ENCODE assay signal across 32 mouse cellular contexts in the genomic region with DNA sequence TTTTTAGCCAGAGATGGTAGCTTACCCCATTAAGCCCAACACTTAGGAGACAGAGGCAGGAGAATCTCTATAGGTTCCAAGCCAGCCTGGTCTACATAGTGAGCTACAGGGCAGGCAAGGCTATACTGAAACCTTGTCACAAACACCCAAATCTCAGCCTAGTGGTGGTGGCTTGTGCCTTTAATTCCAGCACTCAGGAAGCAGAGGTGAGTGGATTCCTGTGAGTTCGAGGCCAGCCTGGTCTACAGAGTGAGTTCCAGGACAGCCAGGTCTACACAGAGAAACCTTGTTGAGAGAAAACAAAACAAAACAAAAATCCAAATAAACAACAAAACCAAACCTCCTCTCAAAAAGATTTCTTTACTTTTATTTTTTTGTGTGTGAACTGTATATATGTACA. TPM values are rescaled to one million over a fixed set of nuclear protein-coding genes. Genes with fewer than 3 reads are reported as not detected.
"Had no signal": no experiment of that assay in that cellular context is flagged by ENCODE, and none has a peak within 500 bp of the region (broad histone marks: within the 10 kb centered on the region; RNA-seq: fewer than 3 reads in every experiment).

No protein-coding gene starts in this region.

- H3K36me3 ChIP-seq: limb, embryonic 10.5 days; limb, embryonic 12.5 days; limb, embryonic 13.5 days; limb, embryonic 15.5 days; liver, embryonic 12.5 days; liver, embryonic 13.5 days; liver, embryonic 15.5 days; lung, embryonic 15.5 days; midbrain, embryonic 12.5 days; midbrain, embryonic 15.5 days had no signal

- H3K9me3 ChIP-seq: limb, embryonic 10.5 days; limb, embryonic 12.5 days; limb, embryonic 13.5 days; limb, embryonic 15.5 days; liver, embryonic 12.5 days; liver, embryonic 13.5 days; liver, embryonic 15.5 days; lung, embryonic 15.5 days; midbrain, embryonic 12.5 days; midbrain, embryonic 13.5 days; midbrain, embryonic 15.5 days; neural tube, embryonic 12.5 days had no signal

- ATAC-seq: liver, embryonic 12.5 days; liver, postnatal 0 days; lung, postnatal 0 days; midbrain, embryonic 13.5 days; midbrain, embryonic 15.5 days; midbrain, embryonic 16.5 days had no signal

- H3K9ac ChIP-seq: limb, embryonic 12.5 days; limb, embryonic 13.5 days; limb, embryonic 15.5 days; liver, embryonic 12.5 days; liver, embryonic 13.5 days; liver, embryonic 14.5 days; liver, embryonic 15.5 days; liver, postnatal 0 days; lung, embryonic 14.5 days; lung, embryonic 15.5 days; midbrain, embryonic 12.5 days; midbrain, embryonic 13.5 days; midbrain, embryonic 15.5 days; neural tube, embryonic 12.5 days had no signal

- H3K27me3 ChIP-seq: midbrain, embryonic 12.5 days; midbrain, embryonic 13.5 days; midbrain, embryonic 15.5 days; neural tube, embryonic 12.5 days had no signal

- H3K4me2 ChIP-seq: limb, embryonic 12.5 days; limb, embryonic 13.5 days; limb, embryonic 15.5 days; liver, embryonic 11.5 days; liver, embryonic 12.5 days; liver, embryonic 13.5 days; liver, embryonic 15.5 days; lung, embryonic 14.5 days; lung, embryonic 15.5 days; midbrain, embryonic 12.5 days; midbrain, embryonic 13.5 days; midbrain, embryonic 15.5 days; neural tube, embryonic 12.5 days had no signal

- H3K27ac ChIP-seq: left cerebral cortex, adult 2 months; limb, embryonic 10.5 days; limb, embryonic 12.5 days; limb, embryonic 13.5 days; limb, embryonic 15.5 days; liver, embryonic 12.5 days; liver, embryonic 14.5 days; liver, embryonic 15.5 days; lung, embryonic 15.5 days; macrophage; midbrain, embryonic 12.5 days; midbrain, embryonic 13.5 days; midbrain, embryonic 15.5 days; neural tube, embryonic 12.5 days had no signal

- H3K4me3 ChIP-seq: left cerebral cortex, adult 2 months; limb, embryonic 10.5 days; limb, embryonic 12.5 days; limb, embryonic 13.5 days; limb, embryonic 15.5 days; liver, embryonic 12.5 days; liver, embryonic 13.5 days; liver, embryonic 15.5 days; lung, embryonic 15.5 days; megakaryocyte, embryonic 14.5 days; midbrain, embryonic 12.5 days; midbrain, embryonic 13.5 days; midbrain, embryonic 15.5 days; myocyte; neural tube, embryonic 12.5 days had no signal

- DNase-seq: left cerebral cortex, postnatal 4 days; liver; liver, embryonic 13.5 days; liver, postnatal 0 days; lung, adult 18-20 months; lung, adult 2 months; lung, embryonic 14.5 days; lung, postnatal 10 days; lung, postnatal 14 days; lung, postnatal 36 days; lung, postnatal 4 days; midbrain, embryonic 14.5 days had no signal

RNA-seq across cellular contexts. Expression of gene Tex14, which starts 50.0 kb away (rescaled TPM):
- total RNA-seq: megakaryocyte-erythroid progenitor cell, adult 5-6 weeks had no signal
- polyA plus RNA-seq: liver, embryonic 12.5 days; liver, postnatal 0 days had no signal
